Mouse (Mus musculus) heart, postnatal 4 days (tissue): ENCODE results near the gene Eif2s1. TPM values are rescaled to one million over a fixed set of nuclear protein-coding genes. Genes with fewer than 3 reads are reported as not detected.
"Not testable (repeated sequence)": the region's sequence is repeated elsewhere in the genome, so short reads cannot be mapped to it uniquely, and the experiment has no call there.

Experiments
- DNase-seq: peaks from one replicate; pipeline ENCODE4 v3.0.0; 2021
- total RNA-seq, 2 experiments: library from RNA; stranded (reverse); gene quantifications; 2 replicates each; pipeline ENCODE4 v1.2.3; 2021

Gene Eif2s1
- total RNA-seq, 2 experiments from 2014 or later, result 81.4 to 84.9 TPM

DNA sequence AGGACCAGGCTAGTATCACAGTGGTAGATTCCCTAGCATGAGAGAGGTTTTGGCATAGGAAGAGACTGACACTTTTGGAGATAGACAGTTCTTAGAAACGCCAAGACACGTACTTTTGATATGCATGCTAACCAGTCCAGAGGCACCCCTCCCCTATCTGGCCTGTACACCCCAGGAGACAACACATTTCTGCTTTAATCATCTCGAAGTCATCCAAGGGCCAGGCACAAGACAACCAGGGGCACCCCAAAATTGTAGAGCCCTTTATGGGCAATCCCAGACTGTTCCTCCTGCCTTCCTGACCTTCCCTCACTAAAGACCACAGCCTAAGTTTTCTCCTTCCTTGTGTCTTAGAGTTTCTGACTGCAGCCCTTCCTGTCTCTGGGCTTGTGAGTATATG is 53.9 kb downstream of the Eif2s1 start:
- no peak for DNase-seq

DNA sequence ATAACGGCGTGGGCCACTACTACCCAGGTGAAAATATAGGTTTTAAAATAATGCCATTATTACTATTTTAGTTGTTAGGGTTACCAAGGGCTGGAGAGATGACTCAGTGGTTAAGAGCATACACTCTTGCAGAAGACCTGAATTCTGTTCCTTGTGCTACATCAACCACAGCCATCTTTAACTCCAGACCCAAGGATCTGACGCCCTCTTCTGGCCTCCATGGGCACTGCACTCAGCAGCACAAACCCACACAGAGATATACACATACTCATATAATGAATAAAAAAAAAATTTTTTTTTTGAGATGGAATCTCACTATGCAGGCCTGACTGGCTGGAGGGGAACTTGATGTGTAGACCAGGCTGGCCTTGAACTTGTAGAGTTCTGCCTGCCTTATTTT is 54.7 kb downstream of the Eif2s1 start:
- no peak for DNase-seq

- peak; percentile 85 for DNase-seq
These were observed 56.8 kb downstream of the Eif2s1 start for GRCm38 (mm10) chr12:78918227-78919078.

- DNase-seq, result peak; percentile 66
These were observed 57.6 kb downstream of the Eif2s1 start for GRCm38 (mm10) chr12:78919079-78919712.

DNA sequence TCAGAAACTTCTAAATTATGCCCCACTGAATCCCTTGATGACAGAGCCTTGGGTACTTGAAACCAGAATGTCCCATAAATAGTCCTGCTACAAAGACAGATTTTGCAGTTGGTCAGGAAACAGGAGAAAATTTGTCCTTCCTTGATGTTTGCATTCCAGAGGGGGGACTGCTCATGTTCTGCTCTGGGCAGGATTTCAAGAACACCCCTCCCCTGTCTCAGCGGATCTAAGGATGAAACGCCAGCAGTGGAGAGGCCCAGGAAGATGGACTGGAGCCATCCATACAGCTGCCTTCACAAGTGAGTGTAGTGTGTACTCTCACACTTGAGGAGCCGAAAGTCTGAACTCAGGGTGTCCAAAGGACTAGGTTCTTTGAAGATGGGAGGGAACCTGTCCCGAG is 59.8 kb downstream of the Eif2s1 start:
- DNase-seq, result no peak

GRCm38 (mm10) chr12:78922058-78922457 is 60.4 kb downstream of the Eif2s1 start:
- DNase-seq, result no peak

GRCm38 (mm10) chr12:78922977-78923376 is 61.4 kb downstream of the Eif2s1 start:
- DNase-seq, result not testable (repeated sequence)

- no peak for DNase-seq
These were observed 62.0 kb downstream of the Eif2s1 start for GRCm38 (mm10) chr12:78923539-78924189.

DNA sequence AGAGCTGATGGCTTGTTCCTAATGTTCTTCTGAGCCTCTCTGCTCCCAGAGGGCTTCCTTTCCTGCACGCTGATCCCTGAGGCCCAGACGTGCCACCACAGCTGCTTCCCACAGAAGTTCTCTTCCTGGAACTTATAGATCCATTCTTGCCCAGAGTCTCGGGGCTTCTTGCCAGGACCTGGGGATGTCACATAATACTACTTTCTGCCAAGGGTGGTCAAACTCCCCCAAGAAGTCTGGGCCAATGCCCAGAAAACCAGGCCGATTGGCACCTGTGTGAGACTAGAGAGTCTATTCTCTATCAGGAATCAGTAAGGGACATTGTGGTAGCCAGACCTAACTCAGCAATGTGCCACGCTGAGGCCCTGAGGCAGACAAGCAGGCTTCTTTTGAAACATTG is 65.7 kb downstream of the Eif2s1 start:
- DNase-seq, result no peak

- no peak for DNase-seq
These were observed 68.3 kb downstream of the Eif2s1 start for GRCm38 (mm10) chr12:78929900-78930299.

GRCm38 (mm10) chr12:78936494-78936893 is 74.9 kb downstream of the Eif2s1 start:
- no peak for DNase-seq

Other genes with a start within 250 kb of the Eif2s1 start
- 1 to 10 TPM in 1 of 2 experiments, not detected in 1; 1.0 TPM for gene Fam71d, start 170.3 kb upstream of the Eif2s1 start, total RNA-seq
- gene Mpp5, start 112.9 kb upstream of the Eif2s1 start, total RNA-seq, result 10 to 100 TPM; 18.4 to 23.8 TPM
- 10 to 100 TPM; 89.0 to 90.6 TPM for gene Atp6v1d, start 181 bp upstream of the Eif2s1 start, total RNA-seq
- gene Plek2, start 45.1 kb downstream of the Eif2s1 start, total RNA-seq, result under 1 TPM; 0.45 to 0.54 TPM
- gene Tmem229b, start 145.8 kb downstream of the Eif2s1 start, total RNA-seq, result 1 to 10 TPM; 3.1 to 3.8 TPM
- 10 to 100 TPM; 10.3 to 13.9 TPM for gene Plekhh1, start 167.3 kb downstream of the Eif2s1 start, total RNA-seq
- 1 to 10 TPM; 3.8 to 4.4 TPM for gene Pigh, start 227.8 kb downstream of the Eif2s1 start, total RNA-seq